Mouse (Mus musculus) E14TG2a.4 (cell line): ENCODE results near the gene Myl6.
"Not testable (repeated sequence)": the region's sequence is repeated elsewhere in the genome, so short reads cannot be mapped to it uniquely, and the experiment has no call there.

ENCODE experiments used
- H3K27me3 ChIP-seq: 2 replicates; pipeline ENCODE4 v1.6.1; 2014; ENCODE audit warnings: low read length, control low read depth; ENCODE audit not compliant: insufficient read depth
- H3K36me3 ChIP-seq: 2 replicates; pipeline ENCODE4 v1.6.1; 2014; ENCODE audit warnings: low read length, control low read depth; ENCODE audit not compliant: insufficient read depth
- H3K4me1 ChIP-seq: replicated peaks from 2 replicates; pipeline ENCODE4 v1.6.1; 2014; ENCODE audit warnings: low read depth, low read length, control low read depth
- H3K4me3 ChIP-seq: replicated peaks from 2 replicates; pipeline ENCODE4 v1.5.1; 2014; ENCODE audit warnings: mild to moderate bottlenecking, low read length
- H3K9me3 ChIP-seq: 2 replicates; pipeline ENCODE4 v1.6.1; 2014; ENCODE audit warnings: low read length, control low read depth
- CTCF ChIP-seq: conservative IDR thresholded peaks from 2 replicates; pipeline ENCODE4 v1.5.1; 2014; ENCODE audit warnings: low read length
- NANOG ChIP-seq: IDR thresholded peaks from 2 replicates; pipeline ENCODE4 v1.6.1; 2014; ENCODE audit warnings: borderline replicate concordance, low read length, mixed read lengths
- POU5F1 ChIP-seq: IDR thresholded peaks from 2 replicates; pipeline ENCODE4 v1.6.1; 2014; ENCODE audit warnings: low read length, borderline replicate concordance

The Myl6 gene

GRCm38 (mm10) chr10:128495903-128496302, 2.0 kb upstream of the Myl6 start:
- Histone ChIP-seq H3K4me3 (no peak overlapping the region), H3K9me3 (no peaks in the 10 kb centered on the region), H3K36me3 (peaks cover 23% of the 10 kb centered on the region), H3K27me3 (no peaks in the 10 kb centered on the region), H3K4me1 (peaks cover 67% of the 10 kb centered on the region)
- TF ChIP-seq NANOG: no peak

- H3K9me3 ChIP-seq: no peaks in the 10 kb centered on the region
Measured at GRCm38 (mm10) chr10:128495270-128495669, 1.3 kb upstream of the Myl6 start.

GRCm38 (mm10) chr10:128494667-128495245, 811 bp upstream of the Myl6 start:
- no peak for TF ChIP-seq POU5F1
- TF ChIP-seq CTCF: no peak
- no peak for TF ChIP-seq NANOG
- Histone ChIP-seq H3K27me3 (no peaks in the 10 kb centered on the region), H3K9me3 (no peaks in the 10 kb centered on the region), H3K4me1 (peaks cover 74% of the 10 kb centered on the region), H3K36me3 (peaks cover 34% of the 10 kb centered on the region), H3K4me3 (peak overlapping the region; percentile 98)

More at GRCm38 (mm10) chr10:128495270-128495669, 1.3 kb upstream of the Myl6 start:
- peaks cover 29% of the 10 kb centered on the region for H3K36me3 ChIP-seq
- TF ChIP-seq CTCF: no peak; the same call in none of the 2 replicates
- TF ChIP-seq NANOG: no peak
- no peak for TF ChIP-seq POU5F1
- H3K4me3 ChIP-seq: peak overlapping the region; percentile 98
- peaks cover 74% of the 10 kb centered on the region for H3K4me1 ChIP-seq
- H3K27me3 ChIP-seq: no peaks in the 10 kb centered on the region

DNA sequence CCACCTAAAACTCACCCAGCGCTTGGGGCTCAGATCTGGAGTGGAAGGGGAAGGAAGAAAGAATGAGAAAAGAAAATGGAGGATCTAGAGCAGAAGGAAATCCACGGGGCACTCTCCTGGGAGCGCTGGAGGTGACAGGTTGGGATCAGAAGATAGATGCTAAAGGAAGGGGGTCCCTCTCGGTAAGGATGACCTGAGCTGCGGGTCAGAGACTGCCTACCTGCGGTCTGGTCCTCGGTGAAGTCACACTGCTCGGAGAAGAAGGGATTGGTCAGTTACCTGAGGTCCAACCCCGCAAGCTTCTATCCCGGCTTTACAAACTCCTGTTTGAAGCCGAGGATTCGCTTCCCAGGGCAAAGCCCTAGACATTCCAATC, 638 bp downstream of the Myl6 start:
- TF ChIP-seq POU5F1: no peak
- TF ChIP-seq NANOG: no peak
- no peak for TF ChIP-seq CTCF
- Histone ChIP-seq H3K4me1 (peaks cover 82% of the 10 kb centered on the region), H3K36me3 (peaks cover 47% of the 10 kb centered on the region), H3K4me3 (peak overlapping the region; percentile 98), H3K9me3 (no peaks in the 10 kb centered on the region), H3K27me3 (no peaks in the 10 kb centered on the region)

- no peaks in the 10 kb centered on the region for H3K9me3 ChIP-seq
- H3K4me1 ChIP-seq: peaks cover 82% of the 10 kb centered on the region
- no peak for TF ChIP-seq CTCF
- TF ChIP-seq POU5F1: no peak
- TF ChIP-seq NANOG: no peak
- H3K4me3 ChIP-seq: peak overlapping the region; percentile 98
- H3K27me3 ChIP-seq: no peaks in the 10 kb centered on the region
- peaks cover 53% of the 10 kb centered on the region for H3K36me3 ChIP-seq
Measured at GRCm38 (mm10) chr10:128492633-128493311, 1.2 kb downstream of the Myl6 start.

- not testable (repeated sequence) for H3K9me3 ChIP-seq, H3K27me3 ChIP-seq
- H3K4me1 ChIP-seq: peaks cover 83% of the 10 kb centered on the region
Measured at GRCm38 (mm10) chr10:128492051-128492450, 1.9 kb downstream of the Myl6 start.

DNA sequence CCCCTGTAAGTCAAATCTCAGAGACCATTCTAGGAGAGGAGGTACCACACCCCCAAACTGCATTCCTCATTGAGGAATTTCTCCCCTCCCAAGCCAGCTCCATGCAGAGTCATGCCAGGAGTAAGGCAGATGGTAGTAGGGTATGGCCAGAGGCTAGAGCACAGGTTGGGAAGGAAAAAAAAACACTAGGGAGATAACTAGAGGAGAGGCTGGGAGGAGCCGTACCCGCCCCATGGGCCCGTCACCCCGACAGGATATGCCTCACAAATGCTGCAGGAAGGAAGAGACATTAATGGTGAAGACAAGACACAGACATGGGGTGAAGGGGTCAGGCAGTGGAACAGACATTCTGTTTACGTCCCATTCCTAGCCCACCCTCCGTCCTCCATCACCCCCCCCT, 2.5 kb downstream of the Myl6 start:
- H3K27me3 ChIP-seq: no peaks in the 10 kb centered on the region
- peaks cover 63% of the 10 kb centered on the region for H3K36me3 ChIP-seq
- H3K9me3 ChIP-seq: no peaks in the 10 kb centered on the region
- H3K4me1 ChIP-seq: peaks cover 80% of the 10 kb centered on the region
- peak overlapping the region; percentile 98 for H3K4me3 ChIP-seq
- TF ChIP-seq CTCF (no peak), POU5F1 (no peak), NANOG (no peak)

More at GRCm38 (mm10) chr10:128492051-128492450, 1.9 kb downstream of the Myl6 start:
- H3K36me3 ChIP-seq: peaks cover 60% of the 10 kb centered on the region
- peak overlapping the region; percentile 98 for H3K4me3 ChIP-seq

DNA sequence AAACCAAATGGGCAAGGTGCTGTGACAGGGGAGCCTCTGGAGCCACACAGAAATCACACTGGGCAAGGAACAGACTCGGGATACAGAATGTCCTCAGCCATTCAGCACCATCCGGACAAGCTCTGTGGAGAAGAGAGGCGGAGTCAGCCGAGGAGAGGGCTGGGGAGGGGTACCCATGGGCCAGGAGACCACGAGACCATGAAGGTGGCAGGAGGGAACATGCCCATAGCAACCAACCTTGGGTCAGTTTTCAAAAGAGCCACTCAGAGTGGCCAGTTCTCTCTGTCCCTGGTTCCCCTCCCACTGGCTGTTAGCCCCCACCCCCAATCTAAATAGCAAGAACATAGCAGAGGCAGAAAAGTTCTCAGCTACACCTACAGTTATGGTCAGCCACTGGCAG, 3.0 kb downstream of the Myl6 start:
- H3K9me3 ChIP-seq: no peaks in the 10 kb centered on the region
- H3K27me3 ChIP-seq: no peaks in the 10 kb centered on the region
- H3K4me3 ChIP-seq: peak overlapping the region; percentile 98
- H3K4me1 ChIP-seq: peaks cover 77% of the 10 kb centered on the region
- H3K36me3 ChIP-seq: peaks cover 66% of the 10 kb centered on the region
- TF ChIP-seq POU5F1: no peak
- TF ChIP-seq NANOG: no peak
- no peak for TF ChIP-seq CTCF

DNA sequence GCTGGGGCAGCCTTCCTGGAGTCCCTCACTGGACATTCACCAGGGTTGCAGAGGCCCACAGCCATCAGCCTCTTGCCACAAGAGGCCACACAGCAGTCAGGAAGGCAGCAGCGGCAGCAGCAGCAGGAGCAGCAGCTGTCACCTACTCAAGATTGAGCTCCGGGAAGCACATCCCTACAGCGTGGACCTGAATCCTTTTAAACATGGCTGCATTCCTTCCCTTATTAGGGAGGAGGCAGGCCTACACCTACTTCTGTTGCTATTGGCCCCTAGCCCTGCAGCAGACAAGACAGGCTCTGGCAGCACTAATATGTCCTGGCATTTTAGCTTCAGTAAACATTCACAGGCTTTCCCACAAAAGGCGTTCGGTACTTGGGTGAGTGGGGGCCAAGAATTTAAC, 3.7 kb downstream of the Myl6 start:
- Histone ChIP-seq H3K9me3 (no peaks in the 10 kb centered on the region), H3K4me3 (peak overlapping the region; percentile 98; the same call in 1 of the 2 replicates), H3K36me3 (peaks cover 71% of the 10 kb centered on the region), H3K27me3 (no peaks in the 10 kb centered on the region), H3K4me1 (peaks cover 77% of the 10 kb centered on the region)
- no peak for TF ChIP-seq CTCF
- TF ChIP-seq NANOG: no peak
